Mouse (Mus musculus) heart, embryonic 13.5 days (tissue): ENCODE data around the gene Pdlim1. TPM values are rescaled to one million over a fixed set of nuclear protein-coding genes. Genes with fewer than 3 reads are reported as not detected.

Experiments
- ATAC-seq: fragments of 200-750 bp; cut with Nextera tagmentation; 2 replicates; pipeline ENCODE4 v1.8.0; 2017; ENCODE audit warnings: moderate TSS enrichment; ENCODE audit not compliant: insufficient number of reproducible peaks, low FRiP score, low TSS enrichment; ENCODE audit errors: extremely low read depth
- H3K27ac ChIP-seq: fragments of 300-500 bp; sonication (generic); replicated peaks from 2 replicates; pipeline ENCODE4 v1.5.1; 2015; ENCODE audit warnings: moderate library complexity, mild to moderate bottlenecking, inconsistent platforms
- H3K27me3 ChIP-seq: fragments of 300-500 bp; sonication (generic); replicated peaks from 2 replicates; pipeline ENCODE4 v1.6.1; 2015; ENCODE audit warnings: mild to moderate bottlenecking, inconsistent platforms
- H3K36me3 ChIP-seq: fragments of 300-500 bp; sonication (generic); 2 replicates; pipeline ENCODE4 v1.6.1; 2015; ENCODE audit warnings: mild to moderate bottlenecking, inconsistent platforms
- H3K4me1 ChIP-seq: fragments of 300-500 bp; sonication (generic); 2 replicates; pipeline ENCODE4 v1.6.1; 2015; ENCODE audit warnings: inconsistent platforms
- H3K4me2 ChIP-seq: fragments of 300-500 bp; sonication (generic); 2 replicates; pipeline ENCODE4 v1.6.1; 2015; ENCODE audit warnings: inconsistent platforms, mild to moderate bottlenecking, moderate library complexity
- H3K4me3 ChIP-seq: fragments of 300-500 bp; sonication (generic); 2 replicates; pipeline ENCODE4 v1.5.1; 2015; ENCODE audit warnings: moderate library complexity, mild to moderate bottlenecking, inconsistent platforms
- H3K9ac ChIP-seq: fragments of 300-500 bp; sonication (generic); 2 replicates; pipeline ENCODE4 v1.6.1; 2015; ENCODE audit warnings: inconsistent platforms, mild to moderate bottlenecking, moderate library complexity
- H3K9me3 ChIP-seq: fragments of 300-500 bp; sonication (generic); 2 replicates; pipeline ENCODE4 v1.6.1; 2016; ENCODE audit warnings: inconsistent platforms
- WGBS: fragments of 180-500 bp; shearing (Covaris S2); methylation state at CpG from one replicate; pipeline ENCODE4 v1.1.7; 2015; ENCODE audit warnings: mixed read lengths; 5-methylcytosine and 5-hydroxymethylcytosine counted together
- polyA plus RNA-seq: library from polyadenylated mRNA; unstranded; fragments of >200 nt; fragmentation: Nextera tagmentation; extraction: Ambion mirVana; gene quantifications from 2 replicates; pipeline ENCODE4 v1.2.1, GENCODE M21; 2015

The Pdlim1 gene
- 247 and 281 TPM in 2 replicates for polyA plus RNA-seq

DNA sequence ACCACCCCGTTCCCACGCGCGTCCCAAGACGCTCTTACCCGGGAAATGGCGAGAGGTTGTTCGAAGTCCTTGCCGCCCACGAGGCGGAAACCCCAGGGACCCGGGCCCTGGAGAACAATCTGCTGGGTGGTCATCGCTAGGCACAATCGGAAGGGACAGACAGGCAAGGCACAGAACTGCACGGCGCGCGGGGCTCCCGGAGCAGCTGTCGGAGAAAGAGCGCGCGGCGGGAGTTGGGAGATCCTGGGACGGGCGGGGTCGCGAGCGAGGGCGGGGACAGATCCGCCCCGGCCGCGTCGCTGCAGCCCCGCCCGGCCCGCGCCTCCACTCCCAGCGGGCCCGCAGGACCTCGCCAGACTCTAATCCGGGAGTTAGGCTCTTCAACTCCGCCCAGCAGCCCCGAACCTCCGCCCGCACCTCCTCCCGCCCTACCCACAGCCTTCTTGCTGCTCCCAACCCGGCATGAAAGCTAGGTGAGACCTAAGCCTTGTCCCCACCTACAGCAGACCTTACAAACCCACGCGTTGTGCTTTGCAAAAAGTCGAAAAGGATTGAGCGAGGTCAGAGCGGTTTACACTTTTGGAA lies at the start of gene Pdlim1:
Gene Pdlim1 (minus strand): TSS at position 535 of the 585 bp plus-strand sequence.
- ATAC-seq = peak; percentile 79
- Histone ChIP-seq H3K36me3 (peaks cover 18% of the 10 kb centered on the region), H3K27ac (peak within 1 kb of the TSS; percentile 85)

DNA sequence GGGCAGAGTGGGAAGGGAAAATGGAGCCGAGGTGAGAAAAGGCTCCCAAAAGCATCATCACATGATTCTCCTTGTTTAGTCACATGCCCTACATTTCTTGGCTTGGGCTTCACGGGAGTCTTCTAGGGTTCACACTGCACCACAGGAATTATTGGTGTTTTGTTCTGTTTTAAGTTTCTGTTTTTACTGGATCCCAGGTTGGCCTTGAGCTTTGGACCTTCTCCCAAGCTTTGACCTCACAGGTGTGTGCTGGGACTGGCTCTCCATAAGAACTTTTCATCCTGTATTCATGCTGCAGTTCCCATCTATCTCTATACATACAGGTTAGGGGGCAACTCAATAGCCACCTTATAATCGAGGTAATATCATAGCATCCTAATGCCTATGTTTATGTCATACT lies 47.6 kb upstream of the Pdlim1 start:
- WGBS = 64% methylated on average over 3 of the region's 3 CpGs
- no peak overlapping the region for H3K4me2 ChIP-seq
- H3K9me3 ChIP-seq = no peaks in the 10 kb centered on the region
- H3K4me3 ChIP-seq = no peak overlapping the region
- H3K27me3 ChIP-seq = no peaks in the 10 kb centered on the region
- peaks cover 76% of the 10 kb centered on the region for H3K36me3 ChIP-seq
- ATAC-seq = no peak
- peak overlapping the region; percentile 69 for H3K27ac ChIP-seq
- peaks cover 23% of the 10 kb centered on the region for H3K4me1 ChIP-seq
- H3K9ac ChIP-seq = no peak overlapping the region

More for the DNA sequence above, at the start of gene Pdlim1:
- Histone ChIP-seq H3K4me1 (peaks cover 40% of the 10 kb centered on the region), H3K9ac (peak within 1 kb of the TSS; percentile 95), H3K9me3 (no peaks in the 10 kb centered on the region), H3K4me2 (peak within 1 kb of the TSS; percentile 80), H3K27me3 (no peaks in the 10 kb centered on the region; the same call in 1 of the 2 replicates), H3K4me3 (peak within 1 kb of the TSS; percentile 87)
- WGBS = under 1% methylated on average over 51 of the region's 54 CpGs

DNA sequence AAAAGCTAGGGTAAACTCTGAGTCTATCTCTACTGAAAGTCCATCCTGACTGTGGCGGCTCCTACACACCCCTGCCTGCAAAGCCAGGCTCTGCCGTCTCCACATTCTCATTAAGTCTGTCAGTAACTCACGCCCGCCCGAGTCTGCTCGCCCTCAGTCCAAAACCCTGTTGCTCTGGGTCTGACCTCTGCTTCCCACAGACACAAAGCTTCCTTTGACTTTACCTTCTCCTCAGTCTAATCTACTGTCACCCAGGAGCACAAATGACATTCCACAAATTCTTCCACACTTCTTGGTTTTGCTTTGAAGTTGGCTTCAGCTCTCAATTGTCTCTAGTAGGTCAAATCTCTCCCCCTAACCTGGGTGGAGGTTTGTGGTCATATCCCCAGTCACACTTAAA lies 46.9 kb upstream of the Pdlim1 start:
- WGBS = 5% methylated on average over 6 of the region's 6 CpGs
- H3K36me3 ChIP-seq = peaks cover 76% of the 10 kb centered on the region

DNA sequence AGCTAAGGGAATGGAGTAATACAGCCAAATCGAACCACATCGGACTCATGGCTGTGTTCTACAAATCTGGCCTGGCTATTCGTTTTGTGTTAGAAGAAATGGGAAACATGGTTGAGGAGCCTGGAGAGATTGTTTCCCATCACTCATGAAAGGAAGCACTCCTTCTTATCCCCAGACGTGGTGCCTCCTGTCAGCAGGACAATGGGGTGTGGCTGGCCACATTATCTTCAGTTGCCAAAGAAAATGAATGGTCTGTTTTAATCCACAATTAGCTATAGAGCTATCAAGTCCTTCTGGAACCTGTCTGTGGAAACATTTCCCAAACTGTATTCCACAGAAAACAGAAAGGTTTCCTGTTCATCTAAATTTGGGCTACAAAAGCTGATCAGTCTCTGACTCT lies 45.4 kb upstream of the Pdlim1 start:
- WGBS = 43% methylated on average over 4 of the region's 4 CpGs
- Histone ChIP-seq H3K4me1 (peaks cover 17% of the 10 kb centered on the region), H3K27me3 (no peaks in the 10 kb centered on the region), H3K27ac (no peak overlapping the region), H3K4me2 (no peak overlapping the region), H3K9me3 (no peaks in the 10 kb centered on the region), H3K4me3 (no peak overlapping the region), H3K36me3 (peaks cover 71% of the 10 kb centered on the region), H3K9ac (no peak overlapping the region)
- ATAC-seq = no peak

More for the DNA sequence above, 46.9 kb upstream of the Pdlim1 start:
- Histone ChIP-seq H3K4me2 (no peak overlapping the region), H3K9me3 (no peaks in the 10 kb centered on the region), H3K9ac (no peak overlapping the region), H3K4me1 (peaks cover 17% of the 10 kb centered on the region), H3K4me3 (no peak overlapping the region), H3K27me3 (no peaks in the 10 kb centered on the region), H3K27ac (peak overlapping the region; percentile 69)
- ATAC-seq = no peak

DNA sequence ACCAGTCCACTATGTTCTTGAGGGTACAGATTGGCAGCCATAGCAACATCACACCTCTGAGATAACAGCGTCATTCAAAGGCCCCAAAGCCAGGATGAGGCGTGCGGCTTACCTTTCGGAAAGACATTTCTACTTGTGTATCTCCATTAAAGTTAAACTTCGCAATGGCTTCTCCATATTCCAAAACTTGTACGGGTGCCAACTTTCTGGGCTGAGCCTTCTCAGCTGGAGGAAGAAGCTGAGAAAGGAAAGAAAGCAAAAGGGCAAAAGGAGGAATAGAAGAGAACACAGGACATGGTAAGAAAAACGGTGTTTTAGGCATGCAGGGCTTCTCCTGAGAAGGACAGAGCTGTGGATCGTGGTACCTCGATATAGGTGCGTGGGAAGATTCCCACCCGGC lies 42.6 kb upstream of the Pdlim1 start:
- Histone ChIP-seq H3K9me3 (no peaks in the 10 kb centered on the region), H3K27ac (0 out of 2 replicates have a peak overlapping the region, but pooled peaks have one; percentile 5), H3K4me2 (no peak overlapping the region), H3K27me3 (no peaks in the 10 kb centered on the region), H3K4me1 (peaks cover 15% of the 10 kb centered on the region), H3K4me3 (no peak overlapping the region), H3K9ac (no peak overlapping the region), H3K36me3 (peaks cover 78% of the 10 kb centered on the region)
- 86% methylated on average over 11 of the region's 11 CpGs for WGBS
- no peak for ATAC-seq

DNA sequence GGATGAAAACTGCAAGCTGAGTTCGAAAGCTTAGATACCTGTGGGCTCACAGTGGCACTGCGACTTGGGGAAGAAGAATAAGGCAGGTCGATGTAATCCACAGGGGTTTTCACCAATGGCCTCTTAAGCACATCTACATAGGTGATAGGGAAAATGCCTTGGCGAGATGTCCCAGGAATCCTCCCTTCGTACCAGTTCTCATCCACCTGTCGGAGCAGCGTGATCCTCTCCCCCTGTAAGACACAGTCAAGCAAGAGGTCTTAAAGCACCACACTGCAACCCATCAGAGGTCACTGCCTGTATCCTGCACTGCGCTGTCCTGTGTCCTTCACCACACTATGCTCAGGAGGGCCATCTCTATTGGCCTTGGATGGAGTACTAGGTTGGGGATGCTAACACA lies 40.0 kb upstream of the Pdlim1 start:
- peaks cover 11% of the 10 kb centered on the region for H3K4me1 ChIP-seq
- H3K27me3 ChIP-seq = no peaks in the 10 kb centered on the region
- WGBS = 90% methylated on average over 8 of the region's 8 CpGs
- H3K9ac ChIP-seq = no peak overlapping the region
- no peak overlapping the region for H3K27ac ChIP-seq
- H3K9me3 ChIP-seq = no peaks in the 10 kb centered on the region
- no peak overlapping the region for H3K4me2 ChIP-seq
- no peak overlapping the region for H3K4me3 ChIP-seq
- no peak for ATAC-seq
- H3K36me3 ChIP-seq = peaks cover 83% of the 10 kb centered on the region

DNA sequence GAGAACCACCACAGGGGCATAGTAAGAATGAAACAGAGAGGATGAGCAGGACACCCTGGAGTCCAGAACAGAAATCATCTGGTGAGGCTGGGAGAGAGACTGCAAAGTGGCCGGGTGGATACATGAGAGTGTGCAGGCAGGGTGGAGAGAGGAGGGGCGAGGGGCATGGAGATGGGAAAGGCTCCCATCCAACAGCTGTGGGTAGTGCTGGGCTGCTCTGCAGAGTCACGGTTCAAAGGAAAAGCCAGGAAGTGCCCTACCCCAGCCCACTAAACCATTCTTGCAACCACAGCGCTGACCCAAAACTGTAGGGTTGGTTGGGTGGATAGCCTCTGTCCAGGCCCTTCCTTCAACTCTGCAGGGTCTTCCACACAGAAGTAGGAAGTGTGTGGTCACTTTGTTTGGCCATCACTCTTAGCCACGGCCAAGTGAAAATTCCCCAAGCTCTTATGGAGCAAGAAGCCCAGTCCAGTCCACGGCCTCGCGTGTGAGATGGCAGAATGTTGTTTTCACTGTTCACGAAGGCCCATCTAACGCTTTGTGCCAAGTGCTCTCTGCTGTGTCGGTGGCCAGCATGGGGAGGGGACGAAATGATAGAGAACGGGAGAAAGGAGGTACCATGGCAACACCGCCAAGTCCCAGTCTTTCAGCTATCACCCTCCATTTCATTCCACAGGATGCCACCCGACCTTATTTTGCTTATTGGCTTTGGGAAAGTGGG lies 38.9 kb upstream of the Pdlim1 start:
- H3K4me1 ChIP-seq = peaks cover 11% of the 10 kb centered on the region
- no peak overlapping the region for H3K9ac ChIP-seq
- H3K36me3 ChIP-seq = peaks cover 72% of the 10 kb centered on the region
- H3K27ac ChIP-seq = no peak overlapping the region
- no peak overlapping the region for H3K4me2 ChIP-seq
- no peak overlapping the region for H3K4me3 ChIP-seq
- 81% methylated on average over 15 of the region's 15 CpGs for WGBS
- no peaks in the 10 kb centered on the region for H3K9me3 ChIP-seq
- no peaks in the 10 kb centered on the region for H3K27me3 ChIP-seq
- no peak for ATAC-seq

DNA sequence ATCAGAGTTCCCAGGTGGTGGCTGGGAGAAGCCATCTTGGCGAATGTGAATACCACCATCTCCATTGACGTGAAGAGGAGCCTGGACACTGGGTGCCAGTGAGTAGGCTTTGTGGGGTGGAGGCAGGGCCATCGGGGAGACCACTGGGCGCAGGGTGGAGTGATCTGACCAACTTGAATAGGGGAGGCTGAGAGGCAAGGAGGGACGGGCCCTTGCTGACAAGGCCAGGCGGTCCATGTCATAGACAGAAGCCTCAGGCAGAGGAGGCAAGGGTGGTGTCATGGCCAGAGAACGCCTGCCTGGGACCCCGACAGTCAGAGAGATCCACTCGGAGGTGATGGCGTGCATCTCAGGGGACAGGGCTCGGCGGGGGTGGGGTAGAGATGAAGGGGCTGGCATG lies 38.3 kb upstream of the Pdlim1 start:
- Histone ChIP-seq H3K27ac (no peak overlapping the region), H3K27me3 (no peaks in the 10 kb centered on the region), H3K9me3 (no peaks in the 10 kb centered on the region), H3K4me3 (no peak overlapping the region), H3K4me1 (peaks cover 17% of the 10 kb centered on the region), H3K4me2 (no peak overlapping the region), H3K9ac (no peak overlapping the region), H3K36me3 (peaks cover 67% of the 10 kb centered on the region)
- no peak for ATAC-seq
- WGBS = 86% methylated on average over 12 of the region's 12 CpGs

DNA sequence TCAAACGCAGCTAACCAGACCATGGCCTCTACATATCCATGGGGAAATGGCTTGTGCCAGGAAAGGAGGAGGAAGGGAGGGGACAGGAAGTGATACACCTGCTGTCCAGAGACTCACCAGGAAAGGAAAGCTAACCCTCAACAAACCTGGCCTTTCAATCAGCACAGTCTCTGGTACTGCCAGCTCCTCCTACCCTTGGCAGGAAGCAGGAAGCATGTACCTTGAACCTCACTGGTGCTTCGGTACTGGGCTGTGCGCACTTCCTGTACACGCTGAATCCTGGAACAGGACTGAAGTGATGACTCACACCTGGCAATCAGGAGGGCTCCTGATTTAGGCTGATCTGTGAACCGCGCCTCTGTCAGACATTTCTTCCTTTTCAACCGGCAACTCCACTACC lies 35.9 kb upstream of the Pdlim1 start:
- Histone ChIP-seq H3K27me3 (no peaks in the 10 kb centered on the region), H3K9ac (no peak overlapping the region), H3K4me2 (no peak overlapping the region), H3K27ac (0 out of 2 replicates have a peak overlapping the region, but pooled peaks have one; percentile 6), H3K36me3 (peaks cover 45% of the 10 kb centered on the region), H3K9me3 (no peaks in the 10 kb centered on the region), H3K4me1 (peaks cover 40% of the 10 kb centered on the region), H3K4me3 (no peak overlapping the region)
- 63% methylated on average over 7 of the region's 7 CpGs for WGBS
- ATAC-seq = no peak

DNA sequence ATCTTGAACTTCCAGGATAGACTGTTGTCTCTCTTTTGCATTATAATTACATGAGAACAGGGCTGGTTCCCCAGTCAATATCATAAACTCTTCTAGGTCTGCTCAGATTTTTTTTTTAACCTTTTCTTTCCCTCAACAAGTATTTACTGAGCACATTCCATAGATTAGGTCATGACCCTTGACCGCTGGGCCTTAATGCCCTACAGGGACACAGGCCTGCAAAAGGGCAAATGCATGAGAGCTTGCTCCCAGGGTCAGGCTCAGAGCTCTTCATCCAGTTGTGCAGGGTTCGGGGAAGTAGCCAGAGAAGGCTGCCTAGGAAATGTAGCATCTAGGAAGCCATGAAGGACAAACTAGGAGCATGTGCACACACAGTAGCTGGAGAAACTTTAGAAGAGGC lies 35.0 kb upstream of the Pdlim1 start:
- no peaks in the 10 kb centered on the region for H3K9me3 ChIP-seq
- WGBS = 66% methylated on average over 2 of the region's 2 CpGs
- peaks cover 42% of the 10 kb centered on the region for H3K36me3 ChIP-seq
- H3K4me2 ChIP-seq = no peak overlapping the region
- H3K4me3 ChIP-seq = no peak overlapping the region
- H3K27me3 ChIP-seq = no peaks in the 10 kb centered on the region
- no peak overlapping the region for H3K9ac ChIP-seq
- no peak for ATAC-seq
- H3K27ac ChIP-seq = no peak overlapping the region
- peaks cover 47% of the 10 kb centered on the region for H3K4me1 ChIP-seq

DNA sequence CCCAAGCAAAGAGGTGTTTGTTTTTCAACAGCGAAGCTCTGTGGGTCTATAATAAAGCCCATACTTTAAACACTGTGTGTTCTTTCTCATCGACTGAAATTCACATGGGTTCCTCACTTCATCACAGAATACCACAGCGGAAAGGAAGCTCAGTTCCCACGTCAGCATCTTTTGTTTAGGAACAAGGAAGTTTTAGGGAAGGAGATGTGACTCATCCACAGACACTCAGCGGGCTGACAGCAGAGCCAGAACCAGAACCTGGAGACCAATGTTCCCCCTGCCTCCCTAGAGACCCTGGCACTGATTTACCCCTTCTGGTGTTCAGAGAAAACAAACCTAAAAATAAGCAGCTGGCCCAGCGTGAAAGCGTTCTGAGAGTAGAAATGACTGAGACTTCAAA lies 33.8 kb upstream of the Pdlim1 start:
- no peak for ATAC-seq
- WGBS = 71% methylated on average over 7 of the region's 7 CpGs
- Histone ChIP-seq H3K36me3 (peaks cover 37% of the 10 kb centered on the region), H3K27ac (no peak overlapping the region), H3K9me3 (no peaks in the 10 kb centered on the region), H3K4me1 (peaks cover 47% of the 10 kb centered on the region), H3K27me3 (no peaks in the 10 kb centered on the region), H3K4me3 (no peak overlapping the region), H3K9ac (no peak overlapping the region), H3K4me2 (no peak overlapping the region)

DNA sequence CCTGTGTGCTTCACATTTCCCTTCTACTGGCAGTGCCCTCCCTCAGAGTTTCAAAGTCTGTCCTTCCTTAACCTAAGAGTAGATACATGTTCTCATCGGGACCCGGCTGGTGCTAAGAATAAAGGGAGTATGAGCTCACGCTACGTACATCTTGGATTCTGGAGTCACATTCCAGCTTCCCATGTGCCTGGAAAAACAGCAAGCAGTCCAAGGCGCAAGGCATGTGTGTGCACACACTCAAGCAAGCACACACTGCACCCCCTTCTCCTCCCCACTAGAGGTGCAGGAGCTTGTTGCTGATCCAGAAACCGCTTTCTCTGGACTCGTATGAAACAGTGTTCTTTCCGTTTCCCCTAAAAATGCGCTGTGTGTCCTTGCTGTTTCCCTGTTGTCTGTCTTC lies 31.3 kb upstream of the Pdlim1 start:
- H3K36me3 ChIP-seq = peaks cover 36% of the 10 kb centered on the region
- H3K9ac ChIP-seq = peak overlapping the region; percentile 65
- peak overlapping the region; percentile 73 for H3K27ac ChIP-seq
- H3K9me3 ChIP-seq = no peaks in the 10 kb centered on the region
- H3K4me2 ChIP-seq = peak overlapping the region; percentile 46
- ATAC-seq = peak; percentile 66; the same call in 1 of the 2 replicates
- no peaks in the 10 kb centered on the region for H3K27me3 ChIP-seq
- H3K4me1 ChIP-seq = peaks cover 66% of the 10 kb centered on the region
- 32% methylated on average over 9 of the region's 9 CpGs for WGBS
- no peak overlapping the region for H3K4me3 ChIP-seq
